Mouse (Mus musculus): ENCODE measurements at regions not wholly inside any gene's neighbourhood (a gene's known extent, or its start where the extent isn't known, plus 50 kb on each side); places are given as distances from the start of the nearest gene placed in this dataset.

- Histone ChIP-seq H3K27ac (no peak overlapping the region), H3K4me2 (no peak overlapping the region), H3K4me3 (replicated peaks) (no peak overlapping the region), H3K4me1 (no peaks in the 10 kb centered on the region), H3K36me3 (no peaks in the 10 kb centered on the region), H3K27me3 (replicated peaks) (no peaks in the 10 kb centered on the region), H3K9ac (no peak overlapping the region), H3K9me3 (no peaks in the 10 kb centered on the region)
- 86% methylated on average over 2 of the region's 2 CpGs for WGBS
- no peak for ATAC-seq (ENCODE audit: insufficient read depth, low FRiP score, low read depth)
These were observed 113.5 kb downstream of the Neurod6 start for GRCm38 (mm10) chr6:55567521-55567920.

GRCm38 (mm10) chr6:55565260-55566209, 113.8 kb downstream of the Adcyap1r1 start:
- H3K4me2 ChIP-seq: no peak overlapping the region
- H3K4me3 ChIP-seq (replicated peaks): no peak overlapping the region
- H3K36me3 ChIP-seq: no peaks in the 10 kb centered on the region
- H3K27ac ChIP-seq: no peak overlapping the region
- no peaks in the 10 kb centered on the region for H3K9me3 ChIP-seq
- no peak overlapping the region for H3K9ac ChIP-seq
- no peak for ATAC-seq (ENCODE audit: insufficient read depth, low FRiP score, low read depth)
- WGBS: 74% methylated on average over 14 of the region's 14 CpGs
- H3K27me3 ChIP-seq (replicated peaks): no peaks in the 10 kb centered on the region
- H3K4me1 ChIP-seq: no peaks in the 10 kb centered on the region

GRCm38 (mm10) chr6:55560606-55561005, 108.8 kb downstream of the Adcyap1r1 start:
- no peak overlapping the region for H3K4me2 ChIP-seq
- H3K4me3 ChIP-seq (replicated peaks): no peak overlapping the region
- WGBS: 63% methylated on average over 5 of the region's 5 CpGs
- no peak overlapping the region for H3K9ac ChIP-seq
- H3K27me3 ChIP-seq (replicated peaks): no peaks in the 10 kb centered on the region
- no peak overlapping the region for H3K27ac ChIP-seq
- ATAC-seq (ENCODE audit: insufficient read depth, low FRiP score, low read depth): no peak
- H3K9me3 ChIP-seq: no peaks in the 10 kb centered on the region
- H3K4me1 ChIP-seq: no peaks in the 10 kb centered on the region
- no peaks in the 10 kb centered on the region for H3K36me3 ChIP-seq

- Histone ChIP-seq H3K36me3 (no peaks in the 10 kb centered on the region), H3K4me1 (no peaks in the 10 kb centered on the region), H3K27ac (no peak overlapping the region), H3K4me3 (replicated peaks) (no peak overlapping the region), H3K9me3 (no peaks in the 10 kb centered on the region), H3K4me2 (no peak overlapping the region), H3K9ac (no peak overlapping the region), H3K27me3 (replicated peaks) (no peaks in the 10 kb centered on the region)
- ATAC-seq (ENCODE audit: insufficient read depth, low FRiP score, low read depth): no peak
- 88% methylated on average over 11 of the region's 11 CpGs for WGBS
These were observed 108.0 kb downstream of the Adcyap1r1 start for GRCm38 (mm10) chr6:55559797-55560196.

Measured in stomach, embryonic 15.5 days (tissue).